Mouse (Mus musculus): ENCODE measurements at regions not wholly inside any gene's neighbourhood (a gene's known extent, or its start where the extent isn't known, plus 50 kb on each side); places are given as distances from the start of the nearest gene placed in this dataset.

GRCm38 (mm10) chr4:33661862-33662261 lies 262.5 kb upstream of the Cnr1 start:
- Histone ChIP-seq H3K79me3 (ENCODE audit: low read depth) (no peaks in the 10 kb centered on the region), H3K27me3 (ENCODE audit: control insufficient read depth, insufficient read depth, insufficient read length) (no peaks in the 10 kb centered on the region)
- no peak for TF ChIP-seq MAX (IDR thresholded peaks at IDR 0.05)

GRCm38 (mm10) chr4:33662965-33663364 lies 261.4 kb upstream of the Cnr1 start:
- no peaks in the 10 kb centered on the region for H3K79me2 ChIP-seq (ENCODE audit: control insufficient read depth, insufficient read depth)
- no peaks in the 10 kb centered on the region for H3K79me3 ChIP-seq (ENCODE audit: low read depth)
- no peak overlapping the region for H3ac ChIP-seq (ENCODE audit: control insufficient read depth, insufficient read length, low read depth)
- H3K36me3 ChIP-seq (ENCODE audit: control insufficient read depth, insufficient read depth): no peaks in the 10 kb centered on the region
- TF ChIP-seq FOSL1 (IDR thresholded peaks at IDR 0.05; ENCODE audit: insufficient read depth, low read length, poor library complexity, severe bottlenecking): no peak
- TF ChIP-seq CTCF (IDR thresholded peaks at IDR 0.05; ENCODE audit: control insufficient read depth, insufficient read depth, insufficient read length): no peak
- TF ChIP-seq USF1 (IDR thresholded peaks at IDR 0.05; ENCODE audit: low read depth): no peak
- no peak for TF ChIP-seq CEBPB (IDR thresholded peaks at IDR 0.05; ENCODE audit: low read depth)
- H3K27me3 ChIP-seq (ENCODE audit: control insufficient read depth, insufficient read depth, insufficient read length): no peaks in the 10 kb centered on the region
- H3K4me3 ChIP-seq (ENCODE audit: insufficient read depth, poor library complexity, severe bottlenecking): no peak overlapping the region

More at GRCm38 (mm10) chr4:33661862-33662261, 262.5 kb upstream of the Cnr1 start:
- Histone ChIP-seq H3K36me3 (ENCODE audit: control insufficient read depth, insufficient read depth) (no peaks in the 10 kb centered on the region), H3K4me3 (ENCODE audit: insufficient read depth, poor library complexity, severe bottlenecking) (no peak overlapping the region), H3ac (ENCODE audit: control insufficient read depth, insufficient read length, low read depth) (no peak overlapping the region), H3K79me2 (ENCODE audit: control insufficient read depth, insufficient read depth) (no peaks in the 10 kb centered on the region)

- H3K79me3 ChIP-seq (ENCODE audit: low read depth): no peaks in the 10 kb centered on the region
- no peaks in the 10 kb centered on the region for H3K79me2 ChIP-seq (ENCODE audit: control insufficient read depth, insufficient read depth)
- H3K27me3 ChIP-seq (ENCODE audit: control insufficient read depth, insufficient read depth, insufficient read length): no peaks in the 10 kb centered on the region
- TF ChIP-seq MYOG (IDR thresholded peaks at IDR 0.05; ENCODE audit: control insufficient read depth, extremely low read depth, insufficient read length) (no peak), USF1 (IDR thresholded peaks at IDR 0.05; ENCODE audit: low read depth) (no peak), FOSL1 (IDR thresholded peaks at IDR 0.05; ENCODE audit: insufficient read depth, low read length, poor library complexity, severe bottlenecking) (no peak), MAX (IDR thresholded peaks at IDR 0.05) (no peak), CEBPB (IDR thresholded peaks at IDR 0.05; ENCODE audit: low read depth) (no peak), MYOD1 (IDR thresholded peaks at IDR 0.05; ENCODE audit: control insufficient read depth, insufficient read length, low read depth) (no peak), CTCF (IDR thresholded peaks at IDR 0.05; ENCODE audit: control insufficient read depth, insufficient read depth, insufficient read length) (no peak)
- no peaks in the 10 kb centered on the region for H3K36me3 ChIP-seq (ENCODE audit: control insufficient read depth, insufficient read depth)
- no peak overlapping the region for H3K4me3 ChIP-seq (ENCODE audit: insufficient read depth, poor library complexity, severe bottlenecking)
- no peak overlapping the region for H3ac ChIP-seq (ENCODE audit: control insufficient read depth, insufficient read length, low read depth)
Observed at GRCm38 (mm10) chr4:33663616-33664473, 260.5 kb upstream of the Cnr1 start.

- H3K27me3 ChIP-seq (ENCODE audit: control insufficient read depth, insufficient read depth, insufficient read length): no peaks in the 10 kb centered on the region
- H3ac ChIP-seq (ENCODE audit: control insufficient read depth, insufficient read length, low read depth): no peak overlapping the region
- H3K79me3 ChIP-seq (ENCODE audit: low read depth): no peaks in the 10 kb centered on the region
- no peaks in the 10 kb centered on the region for H3K36me3 ChIP-seq (ENCODE audit: control insufficient read depth, insufficient read depth)
- no peak for TF ChIP-seq MAX (IDR thresholded peaks at IDR 0.05)
- no peak for TF ChIP-seq MYOD1 (IDR thresholded peaks at IDR 0.05; ENCODE audit: control insufficient read depth, insufficient read length, low read depth)
- no peak for TF ChIP-seq USF1 (IDR thresholded peaks at IDR 0.05; ENCODE audit: low read depth)
- no peak for TF ChIP-seq FOSL1 (IDR thresholded peaks at IDR 0.05; ENCODE audit: insufficient read depth, low read length, poor library complexity, severe bottlenecking)
- no peak for TF ChIP-seq MYOG (IDR thresholded peaks at IDR 0.05; ENCODE audit: control insufficient read depth, extremely low read depth, insufficient read length)
- no peak for TF ChIP-seq CTCF (IDR thresholded peaks at IDR 0.05; ENCODE audit: control insufficient read depth, insufficient read depth, insufficient read length)
- no peak for TF ChIP-seq CEBPB (IDR thresholded peaks at IDR 0.05; ENCODE audit: low read depth)
- H3K79me2 ChIP-seq (ENCODE audit: control insufficient read depth, insufficient read depth): no peaks in the 10 kb centered on the region
- no peak overlapping the region for H3K4me3 ChIP-seq (ENCODE audit: insufficient read depth, poor library complexity, severe bottlenecking)
Observed at GRCm38 (mm10) chr4:33664474-33664822, 259.9 kb upstream of the Cnr1 start.

GRCm38 (mm10) chr4:33665250-33665873 lies 259.0 kb upstream of the Cnr1 start:
- Histone ChIP-seq H3K4me3 (ENCODE audit: insufficient read depth, poor library complexity, severe bottlenecking) (no peak overlapping the region), H3K79me2 (ENCODE audit: control insufficient read depth, insufficient read depth) (no peaks in the 10 kb centered on the region), H3K36me3 (ENCODE audit: control insufficient read depth, insufficient read depth) (no peaks in the 10 kb centered on the region), H3ac (ENCODE audit: control insufficient read depth, insufficient read length, low read depth) (no peak overlapping the region), H3K27me3 (ENCODE audit: control insufficient read depth, insufficient read depth, insufficient read length) (no peaks in the 10 kb centered on the region), H3K79me3 (ENCODE audit: low read depth) (no peaks in the 10 kb centered on the region)
- TF ChIP-seq CEBPB (IDR thresholded peaks at IDR 0.05; ENCODE audit: low read depth) (no peak), FOSL1 (IDR thresholded peaks at IDR 0.05; ENCODE audit: insufficient read depth, low read length, poor library complexity, severe bottlenecking) (no peak), CTCF (IDR thresholded peaks at IDR 0.05; ENCODE audit: control insufficient read depth, insufficient read depth, insufficient read length) (no peak), MYOG (IDR thresholded peaks at IDR 0.05; ENCODE audit: control insufficient read depth, extremely low read depth, insufficient read length) (no peak), MYOD1 (IDR thresholded peaks at IDR 0.05; ENCODE audit: control insufficient read depth, insufficient read length, low read depth) (no peak), USF1 (IDR thresholded peaks at IDR 0.05; ENCODE audit: low read depth) (no peak), MAX (IDR thresholded peaks at IDR 0.05) (no peak)

GRCm38 (mm10) chr4:33668431-33668830 lies 256.0 kb upstream of the Cnr1 start:
- no peak overlapping the region for H3K4me3 ChIP-seq (ENCODE audit: insufficient read depth, poor library complexity, severe bottlenecking)
- no peaks in the 10 kb centered on the region for H3K27me3 ChIP-seq (ENCODE audit: control insufficient read depth, insufficient read depth, insufficient read length)
- no peak overlapping the region for H3ac ChIP-seq (ENCODE audit: control insufficient read depth, insufficient read length, low read depth)
- TF ChIP-seq CEBPB (IDR thresholded peaks at IDR 0.05; ENCODE audit: low read depth) (no peak), CTCF (IDR thresholded peaks at IDR 0.05; ENCODE audit: control insufficient read depth, insufficient read depth, insufficient read length) (no peak), USF1 (IDR thresholded peaks at IDR 0.05; ENCODE audit: low read depth) (no peak), MYOG (IDR thresholded peaks at IDR 0.05; ENCODE audit: control insufficient read depth, extremely low read depth, insufficient read length) (no peak), MYOD1 (IDR thresholded peaks at IDR 0.05; ENCODE audit: control insufficient read depth, insufficient read length, low read depth) (no peak), MAX (IDR thresholded peaks at IDR 0.05) (no peak), FOSL1 (IDR thresholded peaks at IDR 0.05; ENCODE audit: insufficient read depth, low read length, poor library complexity, severe bottlenecking) (no peak)
- H3K79me3 ChIP-seq (ENCODE audit: low read depth): no peaks in the 10 kb centered on the region
- H3K79me2 ChIP-seq (ENCODE audit: control insufficient read depth, insufficient read depth): no peaks in the 10 kb centered on the region
- no peaks in the 10 kb centered on the region for H3K36me3 ChIP-seq (ENCODE audit: control insufficient read depth, insufficient read depth)
